Mouse (Mus musculus) neural tube, embryonic 12.5 days (tissue): ENCODE measurements around the gene Unc13d. TPM values are rescaled to one million over a fixed set of nuclear protein-coding genes. Genes with fewer than 3 reads are reported as not detected.

Source experiments
- ATAC-seq: fragments of 200-750 bp; cut with Nextera tagmentation; 2 replicates; pipeline ENCODE4 v1.8.0; 2017; ENCODE audit warnings: low read depth, mild to moderate bottlenecking, moderate TSS enrichment, moderate library complexity; ENCODE audit not compliant: low FRiP score
- H3K27ac ChIP-seq: fragments of 300-500 bp; sonication (generic); 2 replicates; pipeline ENCODE4 v1.5.1; 2016
- H3K27me3 ChIP-seq: fragments of 300-500 bp; sonication (generic); replicated peaks from 2 replicates; pipeline ENCODE4 v1.6.1; 2016; ENCODE audit warnings: mild to moderate bottlenecking
- H3K36me3 ChIP-seq: fragments of 300-500 bp; sonication (generic); 2 replicates; pipeline ENCODE4 v1.6.1; 2016; ENCODE audit warnings: mild to moderate bottlenecking
- H3K4me1 ChIP-seq: fragments of 300-500 bp; sonication (generic); 2 replicates; pipeline ENCODE4 v1.6.1; 2016
- H3K4me2 ChIP-seq: fragments of 300-500 bp; sonication (generic); replicated peaks from 2 replicates; pipeline ENCODE4 v1.6.1; 2016; ENCODE audit warnings: mild to moderate bottlenecking
- H3K4me3 ChIP-seq: fragments of 300-500 bp; sonication (generic); 2 replicates; pipeline ENCODE4 v1.5.1; 2016
- H3K9ac ChIP-seq: fragments of 300-500 bp; sonication (generic); 2 replicates; pipeline ENCODE4 v1.6.1; 2016; ENCODE audit warnings: mild to moderate bottlenecking
- H3K9me3 ChIP-seq: fragments of 300-500 bp; sonication (generic); 2 replicates; pipeline ENCODE4 v1.6.1; 2016; ENCODE audit warnings: mild to moderate bottlenecking
- WGBS: fragments of 180-500 bp; shearing (Covaris S2); methylation state at CpG from one replicate; pipeline ENCODE4 v1.1.7; 2016; 5-methylcytosine and 5-hydroxymethylcytosine counted together
- polyA plus RNA-seq: library from polyadenylated mRNA; unstranded; fragments of >200 nt; fragmentation: Nextera tagmentation; extraction: Ambion mirVana; gene quantifications from 2 replicates; pipeline ENCODE4 v1.2.1, GENCODE M21; 2016

Gene Unc13d
- polyA plus RNA-seq, 1 experiment from 2014 or later, result 1.7 TPM

- no peak for ATAC-seq
- H3K36me3 ChIP-seq, result no peaks in the 10 kb centered on the region
- H3K4me1 ChIP-seq, result peaks cover 45% of the 10 kb centered on the region
- no peaks in the 10 kb centered on the region for H3K9me3 ChIP-seq
- no peak overlapping the region for H3K27ac ChIP-seq
- H3K27me3 ChIP-seq, result peaks cover 68% of the 10 kb centered on the region
- peak overlapping the region; percentile 16; the same call in 1 of the 2 replicates for H3K4me2 ChIP-seq
- H3K4me3 ChIP-seq, result no peak overlapping the region
- WGBS, result 8% methylated on average over 19 of the region's 19 CpGs
- peak overlapping the region; percentile 17; the same call in 1 of the 2 replicates for H3K9ac ChIP-seq
Measured at GRCm38 (mm10) chr11:116107777-116108285, 30.1 kb upstream of the Unc13d start.

GRCm38 (mm10) chr11:116106963-116107776 lies 29.4 kb upstream of the Unc13d start:
- 0 out of 2 replicates have a peak overlapping the region, but pooled peaks have one; percentile 16 for H3K4me2 ChIP-seq
- H3K9me3 ChIP-seq, result no peaks in the 10 kb centered on the region
- no peak overlapping the region for H3K4me3 ChIP-seq
- peaks cover 48% of the 10 kb centered on the region for H3K4me1 ChIP-seq
- H3K9ac ChIP-seq, result 0 out of 2 replicates have a peak overlapping the region, but pooled peaks have one; percentile 17
- peaks cover 68% of the 10 kb centered on the region for H3K27me3 ChIP-seq
- no peaks in the 10 kb centered on the region for H3K36me3 ChIP-seq
- H3K27ac ChIP-seq, result no peak overlapping the region
- WGBS, result 19% methylated on average over 14 of the region's 14 CpGs
- no peak for ATAC-seq

DNA sequence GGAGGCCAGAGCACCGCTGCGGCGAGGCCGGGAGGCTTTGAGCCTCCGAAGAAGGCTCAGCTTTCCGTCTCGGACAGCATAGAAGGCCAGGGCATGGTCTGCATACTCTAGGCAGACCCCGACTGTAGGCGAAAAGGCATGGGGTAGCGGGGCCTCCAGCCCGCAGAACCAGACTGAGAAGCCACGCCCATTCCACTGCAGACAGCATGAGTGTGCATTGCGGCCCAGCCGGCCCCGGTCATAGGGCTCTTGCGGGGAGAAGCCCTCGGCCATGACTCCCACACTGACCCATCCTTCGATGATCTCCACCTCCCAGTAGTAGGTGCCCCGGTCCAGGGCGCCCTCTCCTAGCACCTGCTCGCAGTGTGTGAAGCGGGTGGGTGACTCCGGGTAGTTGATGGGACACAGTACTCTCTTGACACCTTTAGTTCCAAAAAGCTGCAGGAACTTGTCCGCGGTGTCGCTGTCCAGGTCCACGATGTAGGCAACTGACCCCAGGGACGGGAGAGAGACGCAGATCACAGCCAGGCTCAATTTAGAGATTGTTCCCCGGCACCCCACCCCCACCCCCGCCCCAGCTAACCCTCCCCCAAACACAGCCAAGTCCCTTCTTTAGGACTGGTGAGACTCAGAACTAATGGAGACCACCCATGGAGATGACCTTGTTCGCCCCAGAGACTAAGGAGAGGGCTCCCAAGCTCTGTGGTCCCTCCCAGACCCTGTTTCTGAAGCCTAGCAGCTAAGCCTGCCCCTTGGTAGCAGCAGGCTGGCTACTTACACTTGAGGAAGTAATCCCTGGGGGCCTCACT lies 28.6 kb upstream of the Unc13d start:
- Histone ChIP-seq H3K9ac (no peak overlapping the region), H3K4me2 (peak overlapping the region; percentile 34), H3K4me3 (no peak overlapping the region), H3K27me3 (peaks cover 62% of the 10 kb centered on the region), H3K27ac (no peak overlapping the region), H3K4me1 (peaks cover 56% of the 10 kb centered on the region), H3K9me3 (no peaks in the 10 kb centered on the region), H3K36me3 (no peaks in the 10 kb centered on the region)
- WGBS, result 21% methylated on average over 32 of the region's 32 CpGs
- no peak for ATAC-seq

DNA sequence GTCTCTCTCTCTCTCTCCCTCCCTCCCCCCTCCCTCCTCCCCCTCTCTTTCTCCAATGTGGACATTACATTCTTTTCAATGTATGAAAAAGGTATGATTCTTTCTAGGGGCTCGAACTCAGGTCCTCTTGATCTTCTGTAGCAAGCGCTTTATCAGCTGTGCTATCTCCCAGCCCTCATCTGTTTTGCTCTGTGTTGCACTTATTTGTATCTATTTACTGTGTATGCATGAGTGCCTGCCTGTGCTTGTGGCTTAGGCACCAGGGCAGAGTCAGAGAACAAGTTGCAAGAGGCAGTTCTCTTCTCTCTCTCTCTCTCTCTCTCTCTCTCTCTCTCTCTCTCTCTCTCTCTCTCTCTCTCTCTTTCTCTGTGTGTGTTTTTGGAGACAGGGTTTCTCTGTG lies 27.3 kb upstream of the Unc13d start:
- ATAC-seq, result no peak
- Histone ChIP-seq H3K36me3 (no peaks in the 10 kb centered on the region), H3K9me3 (no peaks in the 10 kb centered on the region), H3K27ac (no peak overlapping the region), H3K27me3 (peaks cover 49% of the 10 kb centered on the region), H3K4me1 (peaks cover 56% of the 10 kb centered on the region), H3K4me2 (no peak overlapping the region), H3K9ac (no peak overlapping the region), H3K4me3 (no peak overlapping the region)
- 96% methylated on average over 2 of the region's 2 CpGs for WGBS

DNA sequence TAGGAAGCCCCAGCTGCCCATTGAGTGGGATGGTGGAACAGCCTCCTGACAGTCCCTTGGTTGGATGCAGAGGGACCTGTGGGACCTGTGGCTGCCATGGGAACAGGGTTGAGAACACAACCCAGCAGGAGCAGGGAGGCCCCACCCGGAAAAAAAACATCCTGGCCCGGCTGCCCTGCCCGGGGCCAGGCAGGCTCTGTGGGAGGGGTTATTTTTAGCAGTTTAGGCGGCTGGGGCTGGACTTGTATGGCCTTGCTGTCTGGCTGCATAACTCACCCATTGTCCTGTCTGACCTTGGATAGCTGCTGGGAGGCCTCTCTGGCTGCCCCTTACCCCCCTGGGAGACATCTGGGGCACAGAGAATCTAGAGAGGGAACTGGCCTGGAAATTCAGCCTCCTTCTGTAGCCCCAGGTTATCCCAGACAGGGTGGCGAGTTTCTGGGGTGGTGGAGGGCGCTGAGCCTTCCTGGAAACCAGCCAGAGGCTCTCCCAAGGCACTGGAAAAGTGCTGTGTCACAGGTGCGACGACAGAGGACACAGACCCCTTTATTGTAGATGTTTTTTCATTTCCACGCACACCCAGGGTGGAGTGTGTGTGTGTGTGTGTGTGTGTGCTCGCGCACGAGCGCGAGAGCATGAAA lies 26.4 kb upstream of the Unc13d start:
- H3K4me2 ChIP-seq, result peak overlapping the region; percentile 20; the same call in 1 of the 2 replicates
- 39% methylated on average over 14 of the region's 14 CpGs for WGBS
- no peaks in the 10 kb centered on the region for H3K36me3 ChIP-seq
- no peak overlapping the region for H3K4me3 ChIP-seq
- peaks cover 40% of the 10 kb centered on the region for H3K27me3 ChIP-seq
- peak overlapping the region; percentile 35; the same call in 1 of the 2 replicates for H3K9ac ChIP-seq
- H3K27ac ChIP-seq, result no peak overlapping the region
- H3K9me3 ChIP-seq, result no peaks in the 10 kb centered on the region
- ATAC-seq, result peak; percentile 31; the same call in 1 of the 2 replicates
- H3K4me1 ChIP-seq, result peaks cover 47% of the 10 kb centered on the region

- peak overlapping the region; percentile 20; the same call in 1 of the 2 replicates for H3K4me2 ChIP-seq
- WGBS, result 80% methylated on average over 12 of the region's 12 CpGs
- no peak overlapping the region for H3K4me3 ChIP-seq
- H3K9me3 ChIP-seq, result no peaks in the 10 kb centered on the region
- H3K9ac ChIP-seq, result peak overlapping the region; percentile 35; the same call in 1 of the 2 replicates
- no peaks in the 10 kb centered on the region for H3K36me3 ChIP-seq
- ATAC-seq, result no peak
- no peak overlapping the region for H3K27ac ChIP-seq
- H3K4me1 ChIP-seq, result peaks cover 47% of the 10 kb centered on the region
- peaks cover 34% of the 10 kb centered on the region for H3K27me3 ChIP-seq
Measured at GRCm38 (mm10) chr11:116103572-116103971, 25.8 kb upstream of the Unc13d start.

DNA sequence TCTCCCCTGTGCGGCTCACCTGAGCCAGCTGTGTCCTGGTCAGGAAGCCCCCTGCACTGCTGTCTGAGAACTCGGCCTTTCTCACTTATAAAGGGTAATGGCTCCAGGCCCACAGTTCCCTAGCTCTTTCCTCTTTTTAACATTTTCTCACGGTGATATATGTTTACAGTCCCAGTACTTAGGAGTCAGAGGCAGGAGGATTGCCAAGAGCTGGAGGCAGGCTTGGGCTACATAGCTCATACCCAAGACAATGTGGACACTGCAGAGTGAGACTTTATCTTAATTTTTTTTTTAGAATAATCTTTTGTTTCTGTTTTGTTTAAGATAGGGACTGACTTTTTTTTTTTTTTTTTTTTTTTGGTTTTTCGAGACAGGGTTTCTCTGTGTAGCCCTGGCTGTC lies 24.7 kb upstream of the Unc13d start:
- WGBS, result 63% methylated on average over 3 of the region's 4 CpGs
- no peak overlapping the region for H3K4me2 ChIP-seq
- H3K9me3 ChIP-seq, result no peaks in the 10 kb centered on the region
- no peak overlapping the region for H3K9ac ChIP-seq
- H3K4me3 ChIP-seq, result no peak overlapping the region
- no peaks in the 10 kb centered on the region for H3K36me3 ChIP-seq
- H3K27ac ChIP-seq, result no peak overlapping the region
- no peak for ATAC-seq
- H3K27me3 ChIP-seq, result peaks cover 23% of the 10 kb centered on the region
- peaks cover 42% of the 10 kb centered on the region for H3K4me1 ChIP-seq

GRCm38 (mm10) chr11:116101931-116102381 lies 24.2 kb upstream of the Unc13d start:
- Histone ChIP-seq H3K9ac (0 out of 2 replicates have a peak overlapping the region, but pooled peaks have one; percentile 22), H3K4me1 (peaks cover 38% of the 10 kb centered on the region), H3K27ac (no peak overlapping the region), H3K36me3 (no peaks in the 10 kb centered on the region), H3K4me2 (0 out of 2 replicates have a peak overlapping the region, but pooled peaks have one; percentile 8), H3K27me3 (peaks cover 18% of the 10 kb centered on the region), H3K9me3 (0 out of 2 replicates have a peak, but pooled peaks cover under 1% of the 10 kb centered on the region), H3K4me3 (no peak overlapping the region)
- ATAC-seq, result no peak
- 42% methylated on average over 11 of the region's 11 CpGs for WGBS

DNA sequence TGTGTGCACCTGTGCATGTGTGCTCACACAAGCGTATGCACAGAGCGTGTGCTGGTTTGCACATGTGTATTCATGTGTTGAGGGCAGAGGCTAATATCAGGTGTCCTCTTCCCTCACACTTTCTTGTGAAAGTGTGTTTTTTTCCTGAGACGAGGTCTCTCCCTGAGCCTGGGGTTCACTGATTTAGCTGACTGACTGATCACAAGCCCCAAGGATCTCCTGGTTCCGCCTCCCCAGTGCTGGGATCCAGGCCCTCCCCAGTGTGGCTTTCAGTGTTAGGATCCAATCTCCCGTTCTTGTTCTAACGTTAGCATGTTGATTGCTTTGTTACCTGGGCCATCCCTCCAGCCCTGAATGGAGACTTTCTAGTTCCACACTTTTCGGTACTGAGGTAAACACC lies 23.1 kb upstream of the Unc13d start:
- Histone ChIP-seq H3K27me3 (peaks cover 7% of the 10 kb centered on the region; the same call in 1 of the 2 replicates), H3K36me3 (no peaks in the 10 kb centered on the region), H3K9ac (no peak overlapping the region), H3K9me3 (0 out of 2 replicates have a peak, but pooled peaks cover 3% of the 10 kb centered on the region), H3K27ac (no peak overlapping the region), H3K4me1 (peaks cover 28% of the 10 kb centered on the region), H3K4me3 (no peak overlapping the region), H3K4me2 (no peak overlapping the region)
- ATAC-seq, result no peak
- 89% methylated on average over 7 of the region's 7 CpGs for WGBS

DNA sequence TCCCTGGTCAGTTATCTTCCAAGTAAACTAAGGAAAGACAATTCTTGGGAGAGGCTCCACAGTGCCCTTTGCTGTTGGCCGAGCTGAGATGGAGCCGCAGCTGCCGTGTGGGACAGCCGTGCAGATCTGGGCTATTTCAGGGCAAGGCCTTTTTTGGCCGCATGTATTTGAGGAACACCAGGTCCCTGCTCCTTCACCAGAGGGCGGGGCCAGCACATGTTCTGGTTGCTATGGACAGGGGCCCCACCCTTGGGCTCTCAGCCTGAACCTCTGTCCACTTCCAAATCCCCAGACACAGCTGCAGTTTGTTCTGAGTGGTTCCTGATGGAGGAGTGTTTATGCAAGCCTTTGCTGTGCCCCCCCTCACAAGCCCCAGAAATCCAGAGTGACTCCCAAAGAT lies 22.6 kb upstream of the Unc13d start:
- Histone ChIP-seq H3K9me3 (0 out of 2 replicates have a peak, but pooled peaks cover 3% of the 10 kb centered on the region), H3K27me3 (peaks cover 3% of the 10 kb centered on the region; the same call in 1 of the 2 replicates), H3K4me2 (no peak overlapping the region), H3K9ac (no peak overlapping the region), H3K4me1 (peaks cover 26% of the 10 kb centered on the region), H3K27ac (no peak overlapping the region), H3K4me3 (no peak overlapping the region), H3K36me3 (no peaks in the 10 kb centered on the region)
- WGBS, result 86% methylated on average over 6 of the region's 6 CpGs
- no peak for ATAC-seq

DNA sequence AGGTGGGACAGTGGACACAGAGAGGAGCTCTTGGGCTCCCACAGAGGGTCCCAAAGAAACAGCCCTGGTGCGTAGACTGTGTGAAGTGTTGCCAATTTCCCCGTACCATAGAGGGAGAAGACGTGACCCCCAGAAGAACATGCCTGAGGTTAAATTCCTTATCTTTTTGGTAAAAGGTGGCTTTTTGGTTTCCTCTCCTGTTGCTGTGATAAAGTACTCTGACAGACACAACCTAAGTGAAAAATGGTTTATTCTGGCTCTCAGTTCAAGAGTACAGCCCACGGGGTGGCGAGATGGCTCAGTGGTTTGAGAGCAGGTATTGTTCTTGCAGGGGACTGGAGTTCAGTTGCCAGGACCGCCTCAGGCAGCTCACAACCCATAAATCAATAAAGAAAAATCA lies 21.7 kb upstream of the Unc13d start:
- H3K4me1 ChIP-seq, result peaks cover 24% of the 10 kb centered on the region
- no peak overlapping the region for H3K4me2 ChIP-seq
- H3K9ac ChIP-seq, result no peak overlapping the region
- H3K27me3 ChIP-seq, result no peaks in the 10 kb centered on the region
- WGBS, result 87% methylated on average over 6 of the region's 6 CpGs
- no peak overlapping the region for H3K4me3 ChIP-seq
- no peak for ATAC-seq
- no peak overlapping the region for H3K27ac ChIP-seq
- no peaks in the 10 kb centered on the region for H3K36me3 ChIP-seq
- H3K9me3 ChIP-seq, result 0 out of 2 replicates have a peak, but pooled peaks cover 3% of the 10 kb centered on the region
